Mouse (Mus musculus): ENCODE data around the gene Reg1. TPM values are rescaled to one million over a fixed set of nuclear protein-coding genes. Genes with fewer than 3 reads are reported as not detected.
"Not testable (repeated sequence)": the region's sequence is repeated elsewhere in the genome, so short reads cannot be mapped to it uniquely, and the experiment has no call there.

Gene Reg1
- polyA plus RNA-seq (2012; rRNA removed): not detected in 2 replicates

- H3K4me1 ChIP-seq (ENCODE audit: control insufficient read depth, insufficient read depth, low read length); H3K4me3 ChIP-seq (ENCODE audit: insufficient read depth, low read length); H3K27ac ChIP-seq (ENCODE audit: insufficient read depth, low read length): not testable (repeated sequence)
Measured at GRCm38 (mm10) chr6:78422411-78422810, at the start of gene Reg1. Gene Reg1, plus strand, starts transcription at chr6:78422711.

- TF ChIP-seq POLR2A (IDR thresholded peaks at IDR 0.05; ENCODE audit: extremely low read depth, insufficient read depth, low read length) (no peak), CTCF (IDR thresholded peaks at IDR 0.05; ENCODE audit: extremely low read depth, insufficient read depth, low read length) (no peak)
- Histone ChIP-seq H3K27ac (ENCODE audit: insufficient read depth, low read length) (no peak within 1 kb of the TSS), H3K4me3 (ENCODE audit: insufficient read depth, low read length) (no peak within 1 kb of the TSS), H3K4me1 (ENCODE audit: control insufficient read depth, insufficient read depth, low read length) (no peaks in the 10 kb centered on the region)
Measured at GRCm38 (mm10) chr6:78378765-78379164, 43.7 kb upstream of the Reg1 start, which contains the start of gene Reg3d. Gene Reg3d, minus strand, starts transcription at chr6:78378865.

- Histone ChIP-seq H3K4me3 (ENCODE audit: insufficient read depth, low read length) (no peak within 1 kb of the TSS), H3K4me1 (ENCODE audit: control insufficient read depth, insufficient read depth, low read length) (no peaks in the 10 kb centered on the region), H3K27ac (ENCODE audit: insufficient read depth, low read length) (no peak within 1 kb of the TSS)
- TF ChIP-seq POLR2A (IDR thresholded peaks at IDR 0.05; ENCODE audit: extremely low read depth, insufficient read depth, low read length): no peak
- TF ChIP-seq CTCF (IDR thresholded peaks at IDR 0.05; ENCODE audit: extremely low read depth, insufficient read depth, low read length): no peak
Measured at GRCm38 (mm10) chr6:78380409-78380808, 42.1 kb upstream of the Reg1 start, which contains the start of gene Reg3a. Gene Reg3a, plus strand, starts transcription at chr6:78380709.

- no peak overlapping the region for H3K27ac ChIP-seq (ENCODE audit: insufficient read depth, low read length)
- no peak overlapping the region for H3K4me3 ChIP-seq (ENCODE audit: insufficient read depth, low read length)
- H3K4me1 ChIP-seq (ENCODE audit: control insufficient read depth, insufficient read depth, low read length): no peaks in the 10 kb centered on the region
- TF ChIP-seq POLR2A (IDR thresholded peaks at IDR 0.05; ENCODE audit: extremely low read depth, insufficient read depth, low read length) (no peak), CTCF (IDR thresholded peaks at IDR 0.05; ENCODE audit: extremely low read depth, insufficient read depth, low read length) (no peak)
Measured at GRCm38 (mm10) chr6:78385609-78386008, 36.9 kb upstream of the Reg1 start.

GRCm38 (mm10) chr6:78395323-78395722 lies 27.2 kb upstream of the Reg1 start, which contains the start of gene Reg2:
Gene Reg2, plus strand, starts transcription at chr6:78395623.
- H3K27ac ChIP-seq (ENCODE audit: insufficient read depth, low read length); H3K4me3 ChIP-seq (ENCODE audit: insufficient read depth, low read length): not testable (repeated sequence)

GRCm38 (mm10) chr6:78425497-78425896 lies 3.0 kb downstream of the Reg1 start:
- TF ChIP-seq CTCF (IDR thresholded peaks at IDR 0.05; ENCODE audit: extremely low read depth, insufficient read depth, low read length) (no peak), POLR2A (IDR thresholded peaks at IDR 0.05; ENCODE audit: extremely low read depth, insufficient read depth, low read length) (no peak)
- H3K4me3 ChIP-seq (ENCODE audit: insufficient read depth, low read length): no peak overlapping the region
- no peak overlapping the region for H3K27ac ChIP-seq (ENCODE audit: insufficient read depth, low read length)
- H3K4me1 ChIP-seq (ENCODE audit: control insufficient read depth, insufficient read depth, low read length): no peaks in the 10 kb centered on the region

More at GRCm38 (mm10) chr6:78395323-78395722, 27.2 kb upstream of the Reg1 start, which contains the start of gene Reg2:
- H3K4me1 ChIP-seq (ENCODE audit: control insufficient read depth, insufficient read depth, low read length): not testable (repeated sequence)

- Histone ChIP-seq H3K4me3 (ENCODE audit: insufficient read depth, low read length) (no peak overlapping the region), H3K27ac (ENCODE audit: insufficient read depth, low read length) (no peak overlapping the region), H3K4me1 (ENCODE audit: control insufficient read depth, insufficient read depth, low read length) (no peaks in the 10 kb centered on the region)
- TF ChIP-seq POLR2A (IDR thresholded peaks at IDR 0.05; ENCODE audit: extremely low read depth, insufficient read depth, low read length): no peak
- no peak for TF ChIP-seq CTCF (IDR thresholded peaks at IDR 0.05; ENCODE audit: extremely low read depth, insufficient read depth, low read length)
Measured at GRCm38 (mm10) chr6:78447202-78447601, 24.7 kb downstream of the Reg1 start.

- no peak overlapping the region for H3K27ac ChIP-seq (ENCODE audit: insufficient read depth, low read length)
- no peak overlapping the region for H3K4me3 ChIP-seq (ENCODE audit: insufficient read depth, low read length)
- H3K4me1 ChIP-seq (ENCODE audit: control insufficient read depth, insufficient read depth, low read length): no peaks in the 10 kb centered on the region
- no peak for TF ChIP-seq CTCF (IDR thresholded peaks at IDR 0.05; ENCODE audit: extremely low read depth, insufficient read depth, low read length)
- TF ChIP-seq POLR2A (IDR thresholded peaks at IDR 0.05; ENCODE audit: extremely low read depth, insufficient read depth, low read length): no peak
Measured at GRCm38 (mm10) chr6:78448409-78448808, 25.9 kb downstream of the Reg1 start.

GRCm38 (mm10) chr6:78452804-78453203 lies 30.3 kb downstream of the Reg1 start:
- H3K27ac ChIP-seq (ENCODE audit: insufficient read depth, low read length): no peak overlapping the region
- no peak overlapping the region for H3K4me3 ChIP-seq (ENCODE audit: insufficient read depth, low read length)
- TF ChIP-seq CTCF (IDR thresholded peaks at IDR 0.05; ENCODE audit: extremely low read depth, insufficient read depth, low read length): no peak
- no peak for TF ChIP-seq POLR2A (IDR thresholded peaks at IDR 0.05; ENCODE audit: extremely low read depth, insufficient read depth, low read length)
- H3K4me1 ChIP-seq (ENCODE audit: control insufficient read depth, insufficient read depth, low read length): no peaks in the 10 kb centered on the region

- Histone ChIP-seq H3K4me1 (ENCODE audit: control insufficient read depth, insufficient read depth, low read length) (no peaks in the 10 kb centered on the region; the same call in 1 of the 2 replicates), H3K4me3 (ENCODE audit: insufficient read depth, low read length) (no peak overlapping the region), H3K27ac (ENCODE audit: insufficient read depth, low read length) (no peak overlapping the region)
- TF ChIP-seq CTCF (IDR thresholded peaks at IDR 0.05; ENCODE audit: extremely low read depth, insufficient read depth, low read length) (no peak), POLR2A (IDR thresholded peaks at IDR 0.05; ENCODE audit: extremely low read depth, insufficient read depth, low read length) (no peak)
Measured at GRCm38 (mm10) chr6:78460191-78460825, 37.8 kb downstream of the Reg1 start.
